Mouse (Mus musculus) adrenal gland, postnatal 25 days (tissue): ENCODE data around the gene Hdac7. TPM values are rescaled to one million over a fixed set of nuclear protein-coding genes. Genes with fewer than 3 reads are reported as not detected.

Experiments used
- DNase-seq: peaks from one replicate; pipeline ENCODE4 v3.0.0; 2021; ENCODE audit warnings: mixed read lengths
- total RNA-seq: library from RNA; stranded (reverse); gene quantifications from 2 replicates; pipeline ENCODE4 v1.2.3, GENCODE M21; 2021

Hdac7 gene
- total RNA-seq, 1 experiment from 2014 or later: 109 TPM

GRCm38 (mm10) chr15:97831987-97832640 lies 12.2 kb downstream of the Hdac7 start:
- no peak for DNase-seq

DNA sequence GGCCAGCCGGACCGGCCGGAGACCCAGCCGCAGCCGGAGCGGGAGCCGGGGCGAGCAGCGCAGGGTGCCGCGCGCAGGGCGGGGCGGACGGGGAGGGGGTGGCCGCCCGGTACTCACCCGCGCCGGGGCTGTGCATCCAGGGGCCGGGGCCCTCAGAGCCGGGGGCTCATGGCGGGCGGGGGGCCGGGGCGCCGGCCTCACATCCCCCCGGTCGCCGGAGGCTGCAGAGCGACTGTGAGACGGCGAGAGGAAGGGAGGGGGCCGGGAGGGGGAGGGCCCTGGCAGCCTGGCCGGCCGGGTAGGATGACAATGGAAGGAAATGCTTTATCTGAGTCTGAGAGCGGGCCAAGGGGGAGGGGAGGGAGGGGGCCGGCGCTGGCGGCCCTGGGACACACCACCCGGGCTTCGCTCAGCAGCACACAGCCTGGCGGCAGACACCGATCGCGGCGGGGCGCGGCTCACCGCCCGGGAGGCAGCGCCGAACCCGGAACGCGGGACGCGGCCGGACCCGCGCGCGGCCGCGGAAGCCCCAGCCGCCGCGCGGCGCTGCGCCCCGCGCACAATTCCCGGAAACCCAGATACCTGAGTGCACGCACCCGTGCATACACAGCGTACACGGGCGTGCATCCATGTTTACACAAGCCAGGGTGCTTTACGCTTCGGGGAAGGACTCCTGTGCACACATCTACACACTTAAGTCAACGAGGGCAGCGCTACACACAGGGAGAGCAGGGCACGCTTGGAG lies 12.9 kb downstream of the Hdac7 start:
- DNase-seq: peak; percentile 74

- DNase-seq: peak; percentile 64
Observed at GRCm38 (mm10) chr15:97830788-97831241, 13.5 kb downstream of the Hdac7 start.

GRCm38 (mm10) chr15:97830253-97830787 lies 14.0 kb downstream of the Hdac7 start:
- no peak for DNase-seq

DNA sequence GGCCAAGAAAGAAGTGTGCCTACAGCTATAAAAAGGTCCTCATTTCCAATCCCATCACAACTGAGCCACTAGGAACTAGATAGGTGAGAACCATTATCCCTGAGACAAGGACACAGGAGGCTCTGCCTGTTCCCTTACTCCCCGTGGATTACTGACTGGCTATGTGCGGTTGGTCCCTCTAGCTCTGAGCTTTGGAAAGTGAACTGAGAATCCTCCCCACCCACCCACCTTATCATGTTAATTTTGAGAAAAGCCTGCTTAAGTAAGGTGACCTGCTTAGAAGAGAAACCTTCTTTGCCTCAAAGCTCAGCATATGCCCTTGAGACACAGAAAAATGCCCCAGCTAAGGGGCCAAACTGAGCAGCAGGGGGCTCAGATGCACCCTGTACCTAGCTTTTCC lies 14.9 kb downstream of the Hdac7 start:
- DNase-seq: no peak

DNA sequence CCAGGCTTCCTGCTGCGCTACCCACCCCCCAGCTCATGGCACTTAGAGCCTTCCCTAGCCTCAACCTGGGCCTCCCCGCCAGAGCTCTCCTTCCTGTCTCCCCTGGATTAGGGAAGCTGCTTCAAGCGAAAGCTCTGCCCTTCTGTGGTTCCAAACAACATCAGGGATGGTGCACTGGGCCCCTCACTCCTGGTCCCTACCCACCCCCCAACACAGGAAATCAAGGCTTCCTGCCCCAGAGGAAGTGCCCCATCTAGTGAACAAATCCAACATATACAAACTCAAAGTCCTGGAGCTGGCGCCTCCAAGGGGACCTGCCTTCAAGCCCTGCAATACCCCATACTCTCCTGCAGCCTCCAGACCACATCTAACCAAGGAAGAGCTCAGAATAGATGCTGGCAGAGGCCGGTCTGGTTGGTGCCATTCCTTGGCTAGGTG lies 15.4 kb downstream of the Hdac7 start:
- no peak for DNase-seq

DNA sequence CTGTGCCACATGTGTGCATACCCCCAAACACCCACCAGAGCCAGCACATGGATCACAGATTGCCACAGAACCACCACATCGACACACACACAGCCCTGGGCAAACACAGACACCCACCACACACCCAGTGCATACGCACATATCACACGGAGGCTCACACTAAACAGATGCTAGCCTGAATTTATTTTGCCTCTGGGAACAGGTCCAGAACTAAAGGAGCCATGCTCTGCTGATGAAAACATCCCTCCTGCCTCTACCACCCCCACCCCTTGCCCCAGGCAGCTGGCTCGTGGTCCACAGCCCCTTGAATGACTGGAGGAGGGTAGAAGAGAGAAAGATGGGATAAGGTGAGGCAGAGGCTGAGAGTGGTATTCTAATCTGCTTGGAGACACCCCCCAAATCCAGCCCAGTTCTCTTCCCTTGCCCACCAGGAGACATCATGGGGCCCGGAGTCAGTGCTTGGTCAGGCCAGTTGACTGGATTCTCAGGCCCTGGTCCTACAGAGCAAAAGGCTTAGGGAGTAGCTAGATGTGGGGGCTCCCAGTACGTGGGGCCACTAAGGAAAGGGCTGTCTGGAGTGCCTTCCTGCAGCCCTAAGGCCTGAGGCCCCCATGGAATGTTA lies 16.0 kb downstream of the Hdac7 start:
- no peak for DNase-seq

DNA sequence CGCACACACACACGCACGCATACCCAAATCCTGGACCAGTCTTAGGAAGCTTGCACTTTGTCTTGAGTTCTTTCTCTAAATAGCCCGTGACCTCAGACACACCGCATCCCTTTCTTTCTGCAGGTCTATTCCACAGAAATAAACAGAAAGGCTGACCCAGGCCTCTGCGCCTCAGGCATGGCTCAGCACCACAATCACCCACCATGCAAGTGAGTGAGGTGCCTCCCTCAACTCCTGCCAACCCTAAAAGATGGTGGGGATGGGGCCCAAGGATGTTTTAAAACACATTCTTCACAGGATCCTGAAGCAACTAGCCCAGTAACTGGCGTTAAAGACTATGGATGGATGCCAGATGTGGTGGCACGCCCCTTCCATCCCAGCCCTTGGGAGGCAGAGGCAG lies 16.9 kb downstream of the Hdac7 start:
- no peak for DNase-seq

GRCm38 (mm10) chr15:97826588-97827261 lies 17.6 kb downstream of the Hdac7 start:
- DNase-seq: no peak

DNA sequence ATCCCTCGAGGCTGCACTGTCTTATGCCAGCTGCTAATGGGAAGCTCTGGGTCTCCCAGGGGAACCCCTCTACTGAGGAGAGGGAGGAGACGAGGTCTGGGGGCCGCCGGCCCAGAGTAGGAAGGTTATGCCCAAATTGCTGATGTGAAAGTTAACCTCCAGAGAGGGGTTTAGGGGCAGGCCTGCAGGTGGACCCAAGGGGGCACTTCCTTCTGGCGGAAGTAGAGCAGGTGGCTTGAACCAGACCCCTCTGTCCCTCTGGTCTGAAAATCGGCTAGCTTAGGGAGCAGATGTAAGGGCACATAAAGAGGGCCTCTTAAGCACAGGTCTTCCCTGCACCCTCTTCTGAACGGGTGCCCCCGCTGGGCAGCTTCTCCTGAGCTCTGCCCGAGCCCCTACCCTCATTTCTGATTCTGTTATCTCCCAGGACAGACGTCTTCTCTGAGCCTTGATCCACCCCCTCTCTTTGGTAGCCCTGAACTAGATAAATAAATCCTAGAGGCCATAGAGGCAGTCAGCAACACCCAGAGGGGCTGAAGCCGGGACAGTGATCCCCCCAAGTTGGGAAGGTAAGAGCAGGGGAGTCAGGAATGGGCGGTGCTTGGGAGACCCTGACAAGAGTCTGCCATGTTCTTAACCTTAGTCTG lies 18.2 kb downstream of the Hdac7 start:
- DNase-seq: no peak

GRCm38 (mm10) chr15:97825071-97825940 lies 19.0 kb downstream of the Hdac7 start:
- peak; percentile 92 for DNase-seq

- peak; percentile 56 for DNase-seq
Observed at GRCm38 (mm10) chr15:97824042-97824441, 20.3 kb downstream of the Hdac7 start.

GRCm38 (mm10) chr15:97823479-97823878 lies 20.8 kb downstream of the Hdac7 start:
- DNase-seq: no peak

DNA sequence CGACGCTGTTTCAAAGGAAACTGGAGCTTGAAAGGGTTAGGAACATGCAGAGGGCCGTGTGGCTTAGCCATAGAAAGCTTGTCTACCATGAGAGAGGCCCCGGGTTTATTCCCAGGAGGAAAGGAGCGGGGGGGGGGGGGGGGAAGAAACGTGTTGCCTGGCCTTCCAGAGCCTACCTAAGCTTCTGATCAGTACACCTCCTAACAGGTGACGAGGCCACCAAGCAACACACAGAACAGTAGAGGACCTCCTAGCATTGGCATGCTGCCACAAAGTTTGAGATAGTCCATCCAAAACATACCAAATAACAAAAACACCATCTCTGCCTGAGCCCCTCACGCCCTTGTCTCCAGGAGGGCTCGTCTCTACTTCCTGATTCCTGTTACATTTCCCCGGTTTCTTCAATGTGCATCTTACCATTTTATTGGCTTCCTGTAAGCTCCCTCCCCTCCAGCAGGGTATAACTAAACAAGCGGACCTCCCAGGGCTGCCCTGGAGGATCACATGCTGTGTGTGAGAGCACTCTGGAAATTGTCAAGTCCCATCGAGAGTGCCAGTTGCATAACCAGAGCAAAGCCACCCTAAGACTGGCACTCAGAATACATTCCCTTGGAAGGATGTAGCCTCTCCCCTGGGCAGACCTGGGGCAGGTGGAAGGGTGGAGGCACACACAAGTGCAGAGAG lies 21.6 kb downstream of the Hdac7 start:
- no peak for DNase-seq

GRCm38 (mm10) chr15:97821983-97822363 lies 22.3 kb downstream of the Hdac7 start:
- no peak for DNase-seq

GRCm38 (mm10) chr15:97821321-97821982 lies 22.9 kb downstream of the Hdac7 start:
- peak; percentile 64 for DNase-seq

- no peak for DNase-seq
Observed at GRCm38 (mm10) chr15:97819937-97820336, 24.4 kb downstream of the Hdac7 start.

DNA sequence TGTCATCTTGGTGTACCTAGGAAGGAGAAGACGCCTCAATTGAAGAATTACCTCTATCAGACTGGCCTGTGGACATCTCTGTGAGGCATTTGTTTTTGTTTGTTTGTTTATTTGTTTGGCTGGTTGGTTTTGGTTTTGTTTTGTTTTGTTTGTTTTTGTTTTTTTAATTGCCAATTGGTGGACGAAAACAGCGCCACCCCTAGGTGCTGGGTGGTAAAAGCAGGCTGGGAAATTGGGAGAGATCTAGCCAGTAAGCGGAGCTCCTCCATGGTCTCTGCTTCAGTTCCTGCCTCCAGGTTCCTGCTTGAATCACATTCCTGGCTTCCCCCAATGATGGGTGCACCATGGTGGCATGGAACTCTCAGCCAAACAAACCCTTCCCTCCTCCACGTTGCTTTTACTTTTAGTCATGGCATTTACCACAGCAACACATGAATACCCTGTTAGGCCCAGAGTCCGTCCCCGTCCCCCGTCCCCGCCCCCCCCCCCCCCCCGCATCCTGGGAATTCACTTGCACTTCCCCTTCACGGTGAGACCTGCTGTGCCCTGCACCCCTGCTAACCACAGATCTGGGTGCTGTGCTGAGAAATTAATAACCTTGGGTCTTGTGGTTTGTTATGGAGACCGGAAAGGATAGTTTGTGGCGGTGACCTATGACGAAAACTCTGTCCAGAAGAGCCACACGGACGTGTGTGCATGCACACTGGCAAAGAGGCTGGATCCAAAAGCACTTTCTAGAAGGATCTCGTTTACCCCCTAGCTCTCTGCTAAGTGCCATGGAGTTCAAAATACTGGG lies 27.9 kb downstream of the Hdac7 start:
- no peak for DNase-seq

GRCm38 (mm10) chr15:97815254-97815653 lies 29.0 kb downstream of the Hdac7 start:
- DNase-seq: no peak
